Mouse (Mus musculus): ENCODE measurements at regions not wholly inside any gene's neighbourhood (a gene's known extent, or its start where the extent isn't known, plus 50 kb on each side); places are given as distances from the start of the nearest gene placed in this dataset.
"Not testable (repeated sequence)": the region's sequence is repeated elsewhere in the genome, so short reads cannot be mapped to it uniquely, and the experiment has no call there.

DNA sequence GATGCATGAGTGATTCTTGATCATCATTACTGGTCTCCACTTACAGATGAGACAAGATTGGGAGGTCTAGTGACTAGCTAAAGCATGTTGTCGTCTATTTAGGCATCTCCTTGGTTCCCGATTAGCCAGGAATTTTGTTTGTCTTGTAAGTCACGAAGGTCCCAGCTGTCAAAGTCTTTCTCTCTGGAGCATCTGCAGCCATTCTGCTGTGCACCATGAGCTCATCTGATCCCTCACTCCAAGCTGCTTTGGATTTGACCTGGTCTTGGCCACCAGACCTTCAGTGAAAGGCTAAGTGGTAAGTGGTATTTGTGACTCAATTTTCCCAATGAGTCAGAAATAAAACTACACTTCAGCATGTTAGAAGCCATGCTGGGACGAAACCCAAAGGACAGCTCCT is 53.3 kb upstream of the Creb5 start:
- no peak for DNase-seq

DNA sequence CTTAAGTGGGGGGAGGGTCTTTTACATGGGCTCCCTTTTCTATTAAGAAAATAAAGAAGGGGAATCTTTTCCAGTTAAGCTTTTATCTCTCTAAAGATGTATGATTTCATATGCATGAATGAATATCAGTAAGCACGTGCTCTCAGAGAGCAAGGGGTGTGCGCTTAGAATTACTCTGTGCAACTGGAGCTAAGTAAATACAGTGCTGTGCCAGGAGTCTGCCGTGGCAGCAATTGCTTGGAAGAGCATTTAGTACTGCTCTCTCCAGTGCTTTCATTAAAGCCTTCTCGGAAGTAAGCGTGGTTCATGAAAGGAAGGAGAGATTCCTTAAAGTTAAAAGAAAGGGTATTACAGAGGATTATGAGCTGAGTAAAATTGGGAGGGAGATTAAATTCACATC is 54.5 kb upstream of the Creb5 start:
- no peak for DNase-seq

DNA sequence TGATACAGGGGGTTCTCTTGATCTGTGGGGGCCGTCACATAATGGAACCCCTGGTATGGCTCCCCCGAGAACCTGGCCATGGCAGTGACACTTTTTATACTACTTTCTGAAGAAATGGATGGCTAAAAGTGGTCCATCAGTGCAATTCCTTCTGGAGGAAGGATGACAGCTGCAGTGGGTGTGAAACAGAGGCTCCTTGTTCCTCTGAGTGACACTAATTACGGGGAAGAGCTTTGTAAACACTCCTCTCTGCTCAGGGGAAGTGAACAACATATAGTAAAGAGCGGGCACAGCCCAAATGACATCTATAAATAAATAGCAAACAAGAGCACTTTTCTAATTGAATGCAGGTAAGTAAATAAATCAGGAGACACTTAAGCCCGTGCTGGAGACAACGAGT is 57.7 kb upstream of the Creb5 start:
- DNase-seq, result no peak

DNA sequence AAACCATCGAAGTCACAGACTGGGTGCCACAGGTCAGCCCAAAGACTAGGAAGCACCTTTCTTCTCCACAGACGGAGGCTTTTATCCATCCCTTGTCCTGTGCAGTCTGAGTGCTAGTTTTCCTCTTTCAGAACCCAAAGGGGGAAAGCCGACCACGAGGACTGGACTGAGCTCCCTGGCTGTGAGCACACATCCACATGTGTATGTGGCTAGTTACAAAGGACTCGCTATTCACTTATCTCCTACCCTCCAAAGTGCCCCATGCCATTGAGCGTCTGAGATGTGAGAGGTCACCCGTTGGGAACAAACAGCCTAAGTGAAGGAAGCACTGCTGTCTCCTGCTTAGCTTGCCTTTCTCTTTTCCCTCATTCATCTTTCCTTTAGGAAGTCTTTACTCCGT is 65.0 kb upstream of the Creb5 start:
- no peak for DNase-seq

DNA sequence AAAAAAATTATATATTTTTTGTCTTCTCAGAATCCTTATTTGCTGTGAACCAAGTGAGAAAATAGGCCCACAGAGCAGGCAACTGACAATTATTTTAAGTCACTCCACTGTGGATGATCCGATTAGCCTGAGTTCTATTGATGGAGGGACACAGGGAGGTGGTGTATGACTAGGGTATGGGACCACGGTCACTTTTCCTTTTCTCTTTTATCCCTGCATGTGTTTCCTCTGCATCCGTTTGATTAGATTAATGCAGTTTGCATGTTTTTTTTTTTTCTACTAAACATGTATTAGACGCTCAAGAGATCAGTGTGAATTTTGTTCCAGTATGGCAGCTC is 65.4 kb upstream of the Creb5 start:
- DNase-seq, result no peak

DNA sequence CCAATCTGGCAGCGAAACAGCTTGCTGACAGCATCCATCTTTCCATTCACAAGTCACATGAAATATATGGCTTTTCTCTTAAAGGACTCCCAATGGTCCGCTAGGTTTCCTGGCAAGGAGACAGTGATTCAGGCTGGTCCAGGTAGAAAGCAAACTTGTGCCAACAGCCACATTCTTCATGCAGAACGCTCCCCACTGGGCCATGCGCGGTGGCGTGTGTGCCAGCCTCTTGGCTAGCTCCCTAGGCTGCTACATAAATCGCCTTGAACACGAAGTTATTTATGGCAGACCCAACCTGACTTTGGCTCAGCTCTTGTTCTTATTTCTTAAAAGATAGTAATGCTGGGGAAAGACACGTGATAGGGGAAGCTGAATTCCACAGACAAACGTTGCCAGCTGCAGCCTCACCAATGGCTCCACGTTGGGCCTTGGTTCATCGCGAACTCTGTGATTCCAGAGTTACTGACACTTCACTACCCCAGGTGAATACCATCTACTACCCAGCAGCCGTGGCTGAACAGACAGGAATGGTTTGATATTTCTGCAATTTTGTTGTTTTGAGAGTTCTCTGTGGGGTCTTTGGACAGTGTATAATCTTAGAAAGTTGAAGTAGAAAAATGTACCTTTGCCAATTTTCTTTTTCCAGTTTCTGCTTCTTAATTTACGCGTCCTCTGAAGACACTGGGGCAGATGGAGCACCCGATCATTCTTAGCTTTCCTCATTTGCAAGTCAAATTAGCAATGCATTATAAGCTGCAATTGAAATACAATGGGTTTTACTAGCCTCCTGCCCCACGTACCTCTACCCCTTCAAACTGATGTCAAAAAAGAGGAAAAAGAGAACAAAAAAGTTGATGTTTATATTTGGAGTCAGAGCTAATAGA is 66.0 kb upstream of the Creb5 start:
- DNase-seq, result no peak

DNA sequence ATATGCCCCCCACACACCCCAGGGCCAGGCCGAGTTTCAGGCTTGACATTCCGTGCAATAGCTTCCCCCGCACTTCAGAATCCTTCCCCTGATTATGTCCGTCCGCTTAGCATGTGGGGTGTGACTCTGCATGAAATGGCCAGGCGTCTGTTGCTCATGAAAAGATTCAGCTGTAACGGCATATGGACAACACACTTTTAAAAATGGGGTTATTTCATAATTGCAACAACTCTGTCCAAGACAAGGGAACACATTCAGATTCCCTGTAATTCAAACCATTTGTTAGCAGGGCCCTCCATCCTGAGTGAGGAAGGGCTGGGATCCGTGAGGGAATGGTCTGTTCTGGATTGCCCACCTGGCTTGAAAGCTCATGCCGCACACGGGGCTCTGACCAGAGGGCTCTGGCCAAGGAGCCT is 68.2 kb upstream of the Creb5 start:
- DNase-seq, result no peak

DNA sequence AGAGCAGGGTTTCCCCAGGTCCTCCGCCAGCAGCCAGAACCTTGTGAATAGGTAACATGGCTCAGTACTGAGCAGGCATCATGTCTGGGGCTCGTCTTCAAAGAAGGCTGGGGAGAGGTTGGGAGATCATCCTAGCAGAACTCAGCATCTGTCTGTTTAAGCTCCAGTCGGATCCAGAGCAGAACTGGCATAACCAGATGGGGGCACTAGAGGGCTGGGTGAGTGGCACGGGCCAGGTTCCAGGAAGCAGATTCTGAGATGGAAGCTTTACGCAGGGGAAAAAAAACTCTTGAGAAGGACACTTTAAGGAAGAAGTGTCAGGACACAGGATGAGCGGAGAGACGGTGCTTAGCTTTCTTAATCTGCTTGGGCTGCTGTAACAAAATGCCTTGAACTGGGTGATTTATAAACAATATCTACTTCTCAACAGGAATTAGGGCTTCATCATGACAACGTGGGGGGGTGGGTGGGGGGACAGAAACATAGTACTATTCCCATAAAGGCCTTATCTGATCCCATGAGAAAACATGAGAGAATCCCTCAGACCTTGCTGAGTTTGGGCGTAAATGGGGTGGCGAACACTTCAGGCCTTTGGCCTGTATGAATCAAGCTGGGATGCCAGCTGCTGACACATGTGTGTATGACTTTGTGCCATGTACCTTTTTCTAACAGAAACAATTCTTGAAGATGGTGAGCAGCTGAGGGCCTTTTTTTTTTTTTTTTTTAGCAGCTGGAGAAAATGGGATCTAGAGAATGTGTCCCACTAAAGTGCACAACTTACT is 69.6 kb upstream of the Creb5 start:
- DNase-seq, result no peak

DNA sequence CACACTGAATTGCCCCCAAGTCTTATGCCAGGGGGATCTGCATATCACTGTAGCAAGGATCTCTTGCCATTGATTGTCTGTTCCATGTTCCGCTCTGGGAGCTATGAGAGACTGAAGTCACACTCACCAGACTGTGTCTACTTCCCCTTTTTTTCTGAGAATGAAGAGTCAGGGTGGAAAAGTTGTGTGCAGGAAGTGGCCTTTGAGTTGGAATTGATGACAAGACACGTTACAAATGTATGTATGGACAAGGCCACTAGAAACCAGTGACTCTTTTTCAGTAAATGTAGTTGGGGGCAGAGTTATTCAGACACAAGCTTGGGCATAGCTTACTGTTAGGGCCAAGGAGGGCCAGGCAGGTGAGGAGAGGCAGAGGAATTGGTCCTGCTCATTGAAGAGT is 70.4 kb upstream of the Creb5 start:
- no peak for DNase-seq

DNA sequence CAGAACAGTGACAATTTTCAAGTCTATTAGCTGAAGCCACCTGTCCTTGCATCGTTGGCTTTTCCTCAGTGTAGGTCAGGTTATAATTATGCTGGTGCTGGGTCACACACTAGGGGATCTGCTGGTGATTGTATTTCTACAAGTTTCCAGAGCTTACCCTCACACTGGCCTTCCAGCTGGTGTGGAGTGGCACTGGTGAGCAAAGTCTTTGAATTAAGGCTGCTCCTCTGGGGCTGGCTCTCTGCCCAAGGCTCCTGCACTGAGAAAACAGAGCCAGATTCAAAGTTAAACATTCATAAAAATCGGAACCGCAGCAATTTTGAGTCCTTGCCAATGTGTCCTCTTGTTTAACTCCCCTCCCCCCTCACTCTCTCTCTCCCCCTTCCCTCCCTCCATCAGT is 75.7 kb upstream of the Creb5 start:
- DNase-seq, result no peak

DNA sequence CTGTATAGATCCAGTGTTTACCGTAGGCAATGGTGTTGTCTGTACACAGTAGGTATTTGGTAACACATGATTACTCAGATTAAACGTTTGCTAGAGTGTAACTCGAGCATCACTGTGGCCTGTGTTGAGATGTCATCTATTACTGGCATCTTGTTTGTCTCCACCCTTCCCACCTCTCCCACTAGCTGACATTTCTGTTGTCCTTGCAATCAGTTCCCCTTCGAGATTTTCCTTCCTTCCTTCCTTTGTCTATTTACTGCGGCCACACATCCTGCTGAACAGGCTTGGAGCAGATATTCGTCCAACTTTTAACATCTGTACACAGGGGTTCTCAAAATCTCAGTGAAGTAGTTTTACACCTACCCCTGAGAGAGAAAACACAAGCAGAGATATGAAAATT is 77.7 kb upstream of the Creb5 start:
- no peak for DNase-seq

DNA sequence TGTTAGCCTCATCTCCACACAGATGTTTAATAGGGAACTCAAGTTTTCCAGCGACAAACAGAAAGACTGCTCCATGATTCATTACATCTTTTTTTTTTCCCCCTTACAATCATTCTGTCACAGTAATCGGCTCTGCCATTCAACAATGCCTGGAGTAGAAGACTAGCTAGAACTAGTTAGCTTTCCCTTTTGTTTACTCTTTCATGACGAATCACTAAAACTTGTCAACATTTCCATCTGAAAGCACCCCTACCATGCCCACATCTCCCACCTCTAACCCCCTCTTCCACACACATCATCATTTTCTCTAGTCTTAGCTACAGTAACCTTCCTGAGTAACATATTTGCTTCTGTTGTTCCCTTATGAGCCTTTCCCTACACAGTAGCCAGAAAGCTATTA is 78.6 kb upstream of the Creb5 start:
- no peak for DNase-seq

DNA sequence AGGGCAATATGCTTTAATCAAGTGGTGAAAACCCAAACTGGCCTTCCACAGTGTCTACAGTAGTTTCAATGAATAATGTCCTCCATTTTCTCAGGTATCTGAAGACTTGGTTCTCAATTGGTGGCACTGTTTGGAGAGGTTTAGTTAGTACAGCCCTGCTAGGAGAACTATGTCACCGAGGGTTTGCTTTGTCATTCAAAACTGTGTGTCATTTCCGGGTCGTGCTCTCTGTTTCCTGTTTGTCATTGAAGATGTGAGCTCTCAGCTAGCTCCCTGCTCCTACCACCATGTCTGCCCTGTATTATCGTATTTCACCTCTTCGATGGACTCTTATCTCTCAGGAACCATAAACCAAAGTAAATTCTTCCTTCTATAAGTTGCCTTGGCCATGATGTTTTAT is 79.3 kb upstream of the Creb5 start:
- no peak for DNase-seq

DNA sequence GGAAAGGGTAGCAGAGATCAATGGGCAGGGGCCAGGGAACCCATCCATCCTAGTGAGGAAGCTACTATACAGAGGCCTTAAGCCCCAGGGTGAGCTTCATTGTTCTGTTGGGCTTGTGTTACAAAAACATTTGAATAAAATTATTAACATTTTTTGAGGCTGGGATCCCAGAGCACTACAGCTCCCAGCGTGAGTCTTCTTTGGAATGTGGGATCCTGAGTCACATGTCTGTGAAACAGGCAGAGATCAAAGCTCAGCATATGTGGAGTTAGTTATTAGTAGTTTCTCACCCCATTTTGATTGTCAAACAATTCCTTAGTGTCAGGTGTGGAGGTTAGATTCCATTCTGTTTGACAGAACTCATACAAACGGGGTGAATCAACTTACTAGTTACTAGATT is 79.7 kb upstream of the Creb5 start:
- no peak for DNase-seq

DNA sequence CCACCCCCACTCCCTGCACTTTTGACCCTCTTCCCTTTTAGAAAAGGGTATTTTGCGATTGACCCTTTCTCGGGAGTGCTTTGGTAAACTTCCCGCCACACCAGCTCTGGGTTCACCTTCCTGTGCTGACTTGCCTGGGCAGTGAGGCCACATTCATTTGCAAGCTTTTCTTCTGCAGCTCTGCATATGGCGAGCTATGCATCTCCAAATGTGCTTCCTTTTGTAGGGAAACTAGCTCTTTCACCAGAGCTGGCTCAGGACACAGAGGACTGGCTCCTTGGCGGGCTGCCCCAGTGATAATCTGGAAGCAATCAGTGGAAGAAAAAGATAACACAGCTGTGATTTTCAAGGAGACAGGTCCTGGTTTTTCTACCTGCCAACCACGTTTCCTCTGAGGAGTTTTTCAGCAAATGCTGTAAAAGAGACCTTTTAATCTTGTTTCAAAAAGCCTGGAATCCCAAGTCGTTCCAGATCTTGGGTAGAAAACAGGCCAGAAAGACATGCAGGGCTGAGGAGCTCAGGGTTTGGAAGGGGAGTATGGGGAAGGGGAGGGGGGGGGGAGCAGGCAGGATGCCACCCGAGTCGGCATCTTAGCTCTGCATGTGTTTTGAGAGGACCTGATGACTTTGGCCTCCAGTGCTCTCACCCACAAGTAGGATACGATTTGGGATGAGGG is 85.7 kb upstream of the Creb5 start:
- no peak for DNase-seq

DNA sequence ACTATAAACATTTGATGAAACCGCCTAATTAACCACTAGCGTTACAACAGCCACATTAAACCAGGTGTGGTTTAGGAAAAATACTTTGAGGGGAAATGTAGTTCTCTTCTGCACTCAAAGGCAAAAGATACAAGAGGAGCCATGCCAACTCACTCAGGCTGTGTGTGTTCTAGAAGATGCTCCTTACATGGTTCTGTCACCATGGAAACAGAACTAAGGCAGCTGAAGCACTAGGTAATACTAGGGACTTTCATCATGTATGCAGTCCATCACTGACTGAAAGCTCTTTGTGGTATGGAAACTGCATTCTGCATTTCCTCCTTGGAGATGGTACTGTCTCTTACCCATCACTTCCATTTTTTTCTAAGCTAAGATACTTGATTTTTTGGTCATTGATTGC is 87.6 kb upstream of the Creb5 start:
- no peak for DNase-seq

DNA sequence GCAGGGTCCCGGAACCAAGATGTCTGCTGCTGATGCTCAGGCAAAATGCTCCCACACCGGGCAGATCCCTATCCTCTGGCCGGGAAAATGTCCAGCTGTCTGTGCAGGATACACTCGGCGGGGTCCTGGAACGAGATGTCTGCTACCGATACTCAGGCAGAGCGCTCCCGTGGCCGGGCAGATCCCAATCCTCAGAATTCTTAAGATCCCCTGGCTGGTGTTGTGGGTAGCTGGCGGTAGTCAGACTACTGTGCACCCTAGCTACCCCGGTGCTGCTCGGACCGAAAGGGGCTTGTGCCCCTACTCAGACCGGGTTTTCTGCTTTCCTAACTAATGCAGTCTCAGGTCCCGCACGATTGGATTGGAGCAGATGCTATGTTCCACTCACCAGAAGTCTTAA is 104.9 kb upstream of the Creb5 start:
- not testable (repeated sequence) for DNase-seq

DNA sequence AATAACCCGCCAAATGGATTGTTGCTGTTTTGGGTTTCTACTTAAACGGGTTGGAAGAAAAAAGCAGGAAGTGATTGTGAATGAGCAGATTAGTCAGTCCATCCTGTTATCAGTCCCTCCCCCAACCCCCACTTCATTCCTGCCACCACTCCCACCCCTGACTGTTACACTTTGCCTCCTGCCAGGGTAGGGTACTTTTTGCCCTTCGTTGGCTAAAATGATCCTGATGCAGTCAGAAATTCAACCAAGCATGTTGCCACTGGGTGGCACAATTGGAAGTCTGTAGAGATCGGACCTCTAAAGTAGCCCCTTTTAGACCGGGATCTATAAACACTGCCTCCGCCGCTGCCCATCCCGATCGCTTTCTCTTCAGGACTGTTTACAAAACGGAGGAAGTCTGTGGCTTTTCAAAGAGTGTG is 96.0 kb upstream of the Jazf1 start:
- peak; percentile 14 for DNase-seq

DNA sequence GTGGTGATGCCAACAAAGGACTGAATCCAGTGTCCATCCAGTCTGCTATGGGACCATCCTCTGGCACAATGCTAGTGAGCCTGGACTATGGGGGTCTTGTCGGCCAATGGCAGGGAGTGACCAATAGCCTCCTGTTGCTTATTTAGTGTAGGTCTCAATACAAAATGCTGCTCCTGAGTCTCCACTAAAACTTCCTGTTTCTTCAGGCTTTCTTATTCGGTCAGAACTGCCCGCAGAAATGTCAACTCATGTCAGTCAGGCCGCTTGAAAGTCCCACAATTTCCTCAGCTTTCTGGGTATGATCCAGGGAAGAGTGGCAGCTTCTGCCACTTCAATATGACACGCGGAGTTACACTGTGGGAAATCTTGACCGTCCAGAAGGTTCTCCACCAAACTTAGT is 94.7 kb upstream of the Jazf1 start:
- DNase-seq, result no peak

DNA sequence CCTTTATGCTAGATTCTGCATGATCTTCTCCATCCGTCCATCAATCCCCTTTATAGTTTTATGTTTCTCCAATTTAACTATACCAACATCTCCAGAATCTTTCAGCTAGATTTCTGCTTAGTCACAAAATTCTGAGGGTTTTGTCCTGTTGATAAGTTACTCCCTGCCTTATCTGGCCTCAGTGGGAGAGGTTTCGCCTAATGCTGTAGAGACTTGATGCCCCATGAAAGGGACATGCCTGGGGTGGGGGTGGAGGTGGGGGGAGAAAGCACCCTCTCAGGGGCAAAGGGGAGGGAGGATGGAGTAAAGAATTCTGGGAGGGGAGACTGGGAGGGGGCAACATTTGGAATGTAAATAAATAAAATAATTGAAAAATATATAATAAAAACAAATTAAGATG is 93.2 kb upstream of the Jazf1 start:
- DNase-seq, result no peak

DNA sequence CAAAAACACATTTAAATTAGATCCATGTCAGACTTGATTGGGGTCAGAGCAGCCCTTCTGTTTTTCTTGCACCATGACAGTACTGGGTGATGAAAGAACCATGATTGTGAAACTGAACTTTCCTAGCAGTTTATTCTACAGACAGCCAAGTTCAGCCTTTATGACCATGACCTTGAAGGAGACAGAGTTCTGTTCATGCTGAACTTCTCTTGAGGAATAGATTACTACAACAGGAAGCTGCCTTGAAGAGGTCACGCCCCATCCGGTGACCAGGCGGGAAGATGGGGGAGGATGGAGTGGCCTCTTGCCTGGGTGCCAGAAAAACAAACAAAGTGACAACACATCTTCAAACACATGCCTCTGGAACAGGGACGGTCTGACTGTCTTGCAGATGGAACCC is 86.2 kb upstream of the Jazf1 start:
- no peak for DNase-seq

DNA sequence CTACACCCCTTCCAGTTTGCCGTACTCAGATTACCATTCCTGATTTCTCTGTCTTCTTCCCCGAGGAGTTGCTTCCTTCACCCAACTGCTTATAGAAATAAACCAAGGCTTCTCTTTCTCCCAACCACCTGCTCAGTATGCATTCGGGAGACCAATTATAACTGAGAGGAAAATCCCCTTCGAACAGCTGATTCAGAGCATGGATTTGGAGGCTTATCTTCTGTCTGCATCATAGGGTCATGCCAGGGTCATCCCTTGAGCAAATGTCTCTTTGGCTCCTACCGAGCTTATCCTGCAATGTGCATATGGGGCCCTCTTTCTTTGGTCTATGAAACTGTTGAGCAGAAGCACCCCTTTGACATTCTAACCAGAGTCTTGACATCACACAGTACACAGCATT is 79.0 kb upstream of the Jazf1 start:
- DNase-seq, result no peak

DNA sequence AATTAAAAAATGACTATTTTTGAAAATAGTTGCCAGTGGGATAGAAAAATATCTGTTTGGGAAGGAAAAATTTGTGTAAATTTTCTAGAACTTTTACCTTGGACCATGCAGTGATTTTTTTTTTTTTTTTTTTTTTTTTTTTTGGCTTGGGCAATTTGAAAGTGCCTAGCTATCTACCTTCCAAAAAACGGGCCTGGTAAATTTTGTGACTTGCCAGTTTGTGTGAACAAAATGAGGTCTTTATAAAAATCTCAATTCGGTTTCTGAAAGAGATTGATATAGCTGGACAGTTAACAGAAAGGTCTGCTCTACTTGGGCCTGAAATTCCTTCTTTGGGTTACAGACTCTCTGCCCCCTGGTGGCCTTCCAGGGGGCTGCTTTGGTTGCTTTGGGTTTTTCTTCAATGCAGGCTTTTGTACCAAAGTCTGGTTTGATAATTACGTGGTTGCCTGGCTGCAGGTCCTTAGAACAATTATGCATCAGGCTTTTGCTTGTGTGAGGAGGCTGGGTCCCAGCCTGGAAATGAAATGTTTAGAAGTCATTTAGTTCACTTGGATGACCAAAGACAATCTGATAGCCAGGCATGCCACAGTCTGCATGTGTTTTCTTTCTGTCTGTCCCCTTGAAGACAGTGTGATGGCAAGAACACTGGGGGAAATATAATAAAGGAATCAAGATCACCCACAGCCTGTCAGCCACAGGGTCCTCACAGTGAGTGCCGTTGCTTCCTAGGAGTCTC is 75.6 kb upstream of the Jazf1 start:
- peak; percentile 14 for DNase-seq

All from right cerebral cortex, postnatal 25 days (tissue).